Mouse (Mus musculus): ENCODE results near the gene Gm42715. TPM values are rescaled to one million over a fixed set of nuclear protein-coding genes. Genes with fewer than 3 reads are reported as not detected.

The Gm42715 gene
- polyA plus RNA-seq, 1 experiment: 7.8 TPM

DNA sequence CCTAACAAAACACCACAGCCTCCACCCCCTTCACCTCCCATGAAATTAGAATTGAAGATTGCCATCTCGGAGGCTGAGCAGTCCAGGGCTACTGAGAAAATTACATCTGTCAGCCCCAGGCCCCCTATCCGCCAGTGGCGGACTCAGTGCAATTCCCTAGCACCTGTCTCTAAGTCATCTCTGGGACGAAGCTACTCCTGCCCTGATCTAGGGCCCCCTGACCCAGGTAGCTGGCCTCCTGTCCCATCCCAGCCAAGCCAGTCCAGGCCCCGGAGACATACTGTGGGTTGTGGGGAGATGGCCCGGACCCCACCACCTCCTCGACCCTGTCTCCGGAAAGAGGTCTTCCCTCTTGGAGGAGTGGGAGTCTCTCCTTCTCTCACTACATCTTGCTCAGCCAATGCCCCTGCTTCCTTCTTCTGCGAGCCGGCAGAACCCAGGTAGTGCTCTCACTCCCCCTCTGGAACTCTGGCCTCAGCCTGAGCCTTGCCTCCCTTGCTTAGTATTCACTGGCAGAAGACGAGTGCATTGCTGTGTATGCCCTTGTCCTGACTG lies 44.1 kb upstream of the Gm42715 start:
- Histone ChIP-seq H3K4me3 (replicated peaks; ENCODE audit: control insufficient read depth, low read depth, low read length) (no peak overlapping the region), H3K4me1 (ENCODE audit: control insufficient read depth, insufficient read depth, low read length) (no peaks in the 10 kb centered on the region; the same call in 1 of the 2 replicates), H3K27ac (ENCODE audit: control insufficient read depth, insufficient read depth, low read depth, low read length, poor library complexity) (no peak overlapping the region)
- WGBS: 93% methylated on average over 11 of the region's 11 CpGs
- no peak for TF ChIP-seq POLR2A (IDR thresholded peaks at IDR 0.05; ENCODE audit: borderline replicate concordance, control insufficient read depth, low read depth, low read length)
- no peak for TF ChIP-seq CTCF (IDR thresholded peaks at IDR 0.05; ENCODE audit: control insufficient read depth, insufficient read depth, low read length)

DNA sequence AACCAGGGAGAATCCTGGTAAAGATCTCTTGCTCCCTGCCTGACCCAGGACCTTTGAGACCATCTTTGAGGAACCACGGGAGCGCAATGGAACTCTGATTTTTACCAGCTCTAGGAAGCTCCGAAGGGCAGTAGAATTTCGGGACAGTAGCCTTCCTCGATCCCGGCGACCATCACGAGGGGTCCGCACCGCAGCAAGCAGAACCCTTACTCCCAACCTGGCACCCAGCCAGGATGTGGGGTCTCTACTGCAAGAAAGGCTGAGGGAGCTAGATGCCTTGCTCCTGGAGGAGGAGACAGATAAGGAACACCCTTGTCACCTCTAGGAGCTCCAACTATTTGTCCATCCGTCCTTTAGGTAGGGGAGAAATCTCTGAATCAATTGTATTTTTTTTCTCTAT lies 43.0 kb upstream of the Gm42715 start:
- Histone ChIP-seq H3K4me3 (replicated peaks; ENCODE audit: control insufficient read depth, low read depth, low read length) (no peak overlapping the region), H3K4me1 (ENCODE audit: control insufficient read depth, insufficient read depth, low read length) (no peaks in the 10 kb centered on the region; the same call in 1 of the 2 replicates), H3K27ac (ENCODE audit: control insufficient read depth, insufficient read depth, low read depth, low read length, poor library complexity) (no peak overlapping the region)
- no peak for TF ChIP-seq POLR2A (IDR thresholded peaks at IDR 0.05; ENCODE audit: borderline replicate concordance, control insufficient read depth, low read depth, low read length)
- no peak for TF ChIP-seq CTCF (IDR thresholded peaks at IDR 0.05; ENCODE audit: control insufficient read depth, insufficient read depth, low read length)
- WGBS: 95% methylated on average over 11 of the region's 11 CpGs

DNA sequence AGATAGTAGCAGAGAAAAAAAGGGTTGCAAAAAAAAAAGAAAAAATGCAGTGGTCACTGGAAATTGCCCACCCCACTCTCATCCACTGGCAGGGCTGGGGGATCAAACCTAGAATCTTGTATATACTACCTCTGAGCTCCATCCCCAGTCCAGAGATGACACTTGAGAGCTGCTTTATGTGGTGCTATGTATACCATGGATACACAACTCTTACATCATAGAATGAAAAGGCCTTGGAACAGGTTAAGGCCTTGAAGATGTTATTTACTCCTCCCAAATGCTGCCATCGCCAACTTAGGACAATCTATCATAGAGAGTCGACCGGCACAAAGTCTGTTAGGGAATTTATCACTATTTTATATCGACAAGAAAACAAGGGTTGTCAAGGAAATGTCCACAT lies 42.5 kb upstream of the Gm42715 start:
- H3K4me3 ChIP-seq (replicated peaks; ENCODE audit: control insufficient read depth, low read depth, low read length): no peak overlapping the region
- H3K27ac ChIP-seq (ENCODE audit: control insufficient read depth, insufficient read depth, low read depth, low read length, poor library complexity): no peak overlapping the region
- 74% methylated on average over 4 of the region's 4 CpGs for WGBS
- TF ChIP-seq POLR2A (IDR thresholded peaks at IDR 0.05; ENCODE audit: borderline replicate concordance, control insufficient read depth, low read depth, low read length): no peak
- TF ChIP-seq CTCF (IDR thresholded peaks at IDR 0.05; ENCODE audit: control insufficient read depth, insufficient read depth, low read length): no peak
- no peaks in the 10 kb centered on the region; the same call in 1 of the 2 replicates for H3K4me1 ChIP-seq (ENCODE audit: control insufficient read depth, insufficient read depth, low read length)

- Histone ChIP-seq H3K4me3 (replicated peaks; ENCODE audit: control insufficient read depth, low read depth, low read length) (peak overlapping the region; percentile 66), H3K27ac (ENCODE audit: control insufficient read depth, insufficient read depth, low read depth, low read length, poor library complexity) (peak overlapping the region; percentile 91), H3K4me1 (ENCODE audit: control insufficient read depth, insufficient read depth, low read length) (no peaks in the 10 kb centered on the region; the same call in 1 of the 2 replicates)
- WGBS: under 1% methylated on average over 50 of the region's 50 CpGs
- TF ChIP-seq POLR2A (IDR thresholded peaks at IDR 0.05; ENCODE audit: borderline replicate concordance, control insufficient read depth, low read depth, low read length): peak; percentile 87
- 0 out of 2 replicates have a peak, but pooled peaks have one; percentile 1 for TF ChIP-seq CTCF (IDR thresholded peaks at IDR 0.05; ENCODE audit: control insufficient read depth, insufficient read depth, low read length)
Measured at GRCm38 (mm10) chr7:127477687-127478634, 41.4 kb upstream of the Gm42715 start.

GRCm38 (mm10) chr7:127478635-127479317 lies 40.6 kb upstream of the Gm42715 start, which contains the start of gene Fbrs:
TSS of gene Fbrs (plus strand) at chr7:127479199.
- H3K27ac ChIP-seq (ENCODE audit: control insufficient read depth, insufficient read depth, low read depth, low read length, poor library complexity): peak within 1 kb of the TSS; percentile 91
- TF ChIP-seq POLR2A (IDR thresholded peaks at IDR 0.05; ENCODE audit: borderline replicate concordance, control insufficient read depth, low read depth, low read length) (peak; percentile 45; the same call in 1 of the 2 replicates), CTCF (IDR thresholded peaks at IDR 0.05; ENCODE audit: control insufficient read depth, insufficient read depth, low read length) (no peak)
- no peaks in the 10 kb centered on the region; the same call in 1 of the 2 replicates for H3K4me1 ChIP-seq (ENCODE audit: control insufficient read depth, insufficient read depth, low read length)
- under 1% methylated on average over 62 of the region's 62 CpGs for WGBS
- H3K4me3 ChIP-seq (replicated peaks; ENCODE audit: control insufficient read depth, low read depth, low read length): peak within 1 kb of the TSS; percentile 66

- Histone ChIP-seq H3K4me3 (replicated peaks; ENCODE audit: control insufficient read depth, low read depth, low read length) (peak overlapping the region; percentile 66), H3K4me1 (ENCODE audit: control insufficient read depth, insufficient read depth, low read length) (no peaks in the 10 kb centered on the region; the same call in 1 of the 2 replicates), H3K27ac (ENCODE audit: control insufficient read depth, insufficient read depth, low read depth, low read length, poor library complexity) (peak overlapping the region; percentile 91)
- 1% methylated on average over 47 of the region's 48 CpGs for WGBS
- TF ChIP-seq POLR2A (IDR thresholded peaks at IDR 0.05; ENCODE audit: borderline replicate concordance, control insufficient read depth, low read depth, low read length): no peak; the same call in 1 of the 2 replicates
- no peak for TF ChIP-seq CTCF (IDR thresholded peaks at IDR 0.05; ENCODE audit: control insufficient read depth, insufficient read depth, low read length)
Measured at GRCm38 (mm10) chr7:127479318-127480225, 39.8 kb upstream of the Gm42715 start.

DNA sequence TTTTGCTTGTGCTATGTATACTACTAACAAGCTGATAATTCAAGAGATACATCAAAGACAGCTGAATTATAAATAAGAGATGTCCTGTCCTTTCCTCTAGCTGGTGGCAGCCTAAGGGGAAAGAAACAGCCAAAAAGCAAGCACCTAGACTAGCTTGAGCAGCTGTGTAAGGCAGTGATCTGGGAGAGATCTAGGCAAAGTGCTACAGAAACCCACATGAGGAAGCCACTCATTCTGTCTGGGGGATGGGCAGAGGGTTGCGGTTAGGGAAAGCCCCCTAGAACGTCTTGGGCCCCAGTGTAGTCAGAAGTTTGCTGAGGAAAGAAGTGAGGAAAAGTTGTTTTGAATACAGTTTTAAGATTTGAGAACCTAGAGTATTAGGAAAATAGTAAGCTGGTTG lies 39.1 kb upstream of the Gm42715 start:
- no peak for TF ChIP-seq POLR2A (IDR thresholded peaks at IDR 0.05; ENCODE audit: borderline replicate concordance, control insufficient read depth, low read depth, low read length)
- Histone ChIP-seq H3K27ac (ENCODE audit: control insufficient read depth, insufficient read depth, low read depth, low read length, poor library complexity) (no peak overlapping the region; the same call in 1 of the 2 replicates), H3K4me1 (ENCODE audit: control insufficient read depth, insufficient read depth, low read length) (no peaks in the 10 kb centered on the region; the same call in 1 of the 2 replicates), H3K4me3 (replicated peaks; ENCODE audit: control insufficient read depth, low read depth, low read length) (peak overlapping the region; percentile 66)
- WGBS: 2% methylated on average over 2 of the region's 2 CpGs

Data from bone marrow, adult 2 months (tissue).